Mouse (Mus musculus): ENCODE results near the gene Bmp4. TPM values are rescaled to one million over a fixed set of nuclear protein-coding genes. Genes with fewer than 3 reads are reported as not detected.

Gene Bmp4
- 5.4 and 7.5 TPM in 2 replicates for polyA plus RNA-seq (2015; fragmentation: Nextera tagmentation; extraction: Ambion mirVana)

GRCm38 (mm10) chr14:46390249-46390775 lies at the start of gene Bmp4:
Gene Bmp4, minus strand, starts transcription at chr14:46390669.
- no peaks in the 10 kb centered on the region for H3K9me3 ChIP-seq (ENCODE audit: control insufficient read depth, low read length)
- ATAC-seq = no peak
- H3K9ac ChIP-seq (ENCODE audit: low read depth, low read length) = no peak within 1 kb of the TSS
- no peaks in the 10 kb centered on the region for H3K36me3 ChIP-seq (ENCODE audit: control insufficient read depth, insufficient read depth, low read length)
- H3K27me3 ChIP-seq (replicated peaks; ENCODE audit: control insufficient read depth, insufficient read depth, low read length) = peaks cover 39% of the 10 kb centered on the region
- peak within 1 kb of the TSS; percentile 39 for H3K4me2 ChIP-seq (ENCODE audit: low read length)
- H3K4me3 ChIP-seq (ENCODE audit: low read length) = peak within 1 kb of the TSS; percentile 17
- 2% methylated on average over 26 of the region's 26 CpGs for WGBS
- no peak within 1 kb of the TSS for H3K27ac ChIP-seq (ENCODE audit: low read depth, low read length)
- H3K4me1 ChIP-seq (ENCODE audit: control insufficient read depth, insufficient read depth, low read depth, low read length) = peaks cover 30% of the 10 kb centered on the region

- no peaks in the 10 kb centered on the region for H3K27me3 ChIP-seq (replicated peaks; ENCODE audit: control insufficient read depth, insufficient read depth, low read length)
- no peak for ATAC-seq
- no peaks in the 10 kb centered on the region for H3K4me1 ChIP-seq (ENCODE audit: control insufficient read depth, insufficient read depth, low read depth, low read length)
- H3K36me3 ChIP-seq (ENCODE audit: control insufficient read depth, insufficient read depth, low read length) = no peaks in the 10 kb centered on the region
- 88% methylated on average over 5 of the region's 5 CpGs for WGBS
- no peak overlapping the region for H3K9ac ChIP-seq (ENCODE audit: low read depth, low read length)
- no peak overlapping the region for H3K4me2 ChIP-seq (ENCODE audit: low read length)
- no peak overlapping the region for H3K27ac ChIP-seq (ENCODE audit: low read depth, low read length)
- H3K9me3 ChIP-seq (ENCODE audit: control insufficient read depth, low read length) = no peaks in the 10 kb centered on the region
- H3K4me3 ChIP-seq (ENCODE audit: low read length) = no peak overlapping the region
Measured at GRCm38 (mm10) chr14:46439461-46440048, 49.1 kb upstream of the Bmp4 start.

GRCm38 (mm10) chr14:46436471-46437090 lies 46.1 kb upstream of the Bmp4 start:
- Histone ChIP-seq H3K27me3 (replicated peaks; ENCODE audit: control insufficient read depth, insufficient read depth, low read length) (no peaks in the 10 kb centered on the region), H3K4me3 (ENCODE audit: low read length) (no peak overlapping the region), H3K27ac (ENCODE audit: low read depth, low read length) (no peak overlapping the region), H3K9ac (ENCODE audit: low read depth, low read length) (no peak overlapping the region), H3K4me2 (ENCODE audit: low read length) (no peak overlapping the region; the same call in 1 of the 2 replicates), H3K36me3 (ENCODE audit: control insufficient read depth, insufficient read depth, low read length) (no peaks in the 10 kb centered on the region), H3K4me1 (ENCODE audit: control insufficient read depth, insufficient read depth, low read depth, low read length) (no peaks in the 10 kb centered on the region), H3K9me3 (ENCODE audit: control insufficient read depth, low read length) (no peaks in the 10 kb centered on the region)
- no peak for ATAC-seq
- 23% methylated on average over 9 of the region's 9 CpGs for WGBS

DNA sequence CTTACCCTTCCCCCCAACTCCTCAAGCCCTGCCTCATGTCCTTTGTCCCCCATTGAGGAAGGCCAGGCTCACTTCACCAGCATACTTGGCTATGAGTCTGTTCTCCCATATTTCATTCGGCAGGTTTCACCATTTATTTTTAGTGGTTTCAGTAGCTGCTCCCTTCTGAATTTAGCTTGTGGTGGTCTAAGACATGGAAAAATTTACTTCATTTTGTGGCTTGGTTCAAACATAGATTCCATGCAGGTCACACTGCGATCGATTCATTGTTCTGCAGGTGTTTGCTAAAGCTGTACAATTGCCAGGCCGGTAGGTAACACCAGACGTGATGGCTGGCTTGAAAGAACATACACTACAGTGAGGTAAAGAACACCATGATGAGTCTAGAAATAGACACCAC lies 39.8 kb upstream of the Bmp4 start:
- 93% methylated on average over 5 of the region's 5 CpGs for WGBS

DNA sequence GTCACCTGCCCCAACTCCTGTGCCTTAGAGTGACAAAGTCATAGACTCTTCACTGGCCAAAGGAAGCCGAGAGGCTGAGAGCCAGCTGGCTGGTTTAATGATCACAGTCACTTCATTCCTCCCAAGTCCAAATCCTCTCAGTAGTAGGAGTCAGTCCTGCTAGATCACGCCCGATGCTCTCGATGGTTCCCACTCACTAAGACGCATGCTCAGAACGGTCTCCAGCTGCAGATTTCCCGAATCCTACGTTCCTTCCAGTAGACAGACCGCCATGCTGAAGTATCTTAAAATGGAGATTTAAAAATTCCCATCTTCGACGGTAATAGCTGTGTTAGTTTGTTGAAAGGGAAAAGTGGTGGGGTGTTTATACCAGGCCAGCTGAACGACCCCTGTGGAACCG lies 36.8 kb upstream of the Bmp4 start:
- no peak overlapping the region for H3K9ac ChIP-seq (ENCODE audit: low read depth, low read length)
- H3K36me3 ChIP-seq (ENCODE audit: control insufficient read depth, insufficient read depth, low read length) = no peaks in the 10 kb centered on the region
- ATAC-seq = no peak
- no peaks in the 10 kb centered on the region for H3K9me3 ChIP-seq (ENCODE audit: control insufficient read depth, low read length)
- WGBS = 98% methylated on average over 13 of the region's 13 CpGs
- H3K4me2 ChIP-seq (ENCODE audit: low read length) = no peak overlapping the region
- no peaks in the 10 kb centered on the region for H3K4me1 ChIP-seq (ENCODE audit: control insufficient read depth, insufficient read depth, low read depth, low read length)
- H3K27me3 ChIP-seq (replicated peaks; ENCODE audit: control insufficient read depth, insufficient read depth, low read length) = no peaks in the 10 kb centered on the region
- no peak overlapping the region for H3K27ac ChIP-seq (ENCODE audit: low read depth, low read length)
- H3K4me3 ChIP-seq (ENCODE audit: low read length) = no peak overlapping the region

More for the DNA sequence above, 39.8 kb upstream of the Bmp4 start:
- no peak overlapping the region for H3K27ac ChIP-seq (ENCODE audit: low read depth, low read length)
- ATAC-seq = no peak
- H3K4me1 ChIP-seq (ENCODE audit: control insufficient read depth, insufficient read depth, low read depth, low read length) = no peaks in the 10 kb centered on the region
- no peak overlapping the region for H3K4me3 ChIP-seq (ENCODE audit: low read length)
- no peaks in the 10 kb centered on the region for H3K27me3 ChIP-seq (replicated peaks; ENCODE audit: control insufficient read depth, insufficient read depth, low read length)
- no peaks in the 10 kb centered on the region for H3K36me3 ChIP-seq (ENCODE audit: control insufficient read depth, insufficient read depth, low read length)
- H3K9ac ChIP-seq (ENCODE audit: low read depth, low read length) = no peak overlapping the region
- no peaks in the 10 kb centered on the region for H3K9me3 ChIP-seq (ENCODE audit: control insufficient read depth, low read length)
- no peak overlapping the region for H3K4me2 ChIP-seq (ENCODE audit: low read length)

DNA sequence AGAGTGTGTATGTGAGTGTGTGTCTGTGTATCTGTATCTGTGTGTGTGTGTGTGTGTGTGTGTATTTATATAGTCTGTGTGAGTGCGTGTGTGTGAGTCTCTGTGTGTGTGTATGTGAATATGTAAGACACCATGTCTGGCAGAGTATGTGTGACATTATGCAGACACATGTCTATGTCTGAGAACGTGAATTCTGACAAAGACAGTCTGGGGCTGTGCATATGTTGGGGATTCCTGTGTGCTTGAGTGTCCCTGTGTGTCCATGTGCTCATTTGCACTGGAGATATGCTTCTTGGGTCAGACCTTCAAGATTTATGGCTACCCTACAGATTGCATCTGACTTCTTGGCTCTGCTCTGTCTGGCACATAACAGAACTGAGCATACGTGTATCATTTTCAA lies 31.4 kb upstream of the Bmp4 start:
- H3K4me2 ChIP-seq (ENCODE audit: low read length) = no peak overlapping the region
- H3K4me3 ChIP-seq (ENCODE audit: low read length) = no peak overlapping the region
- no peak overlapping the region for H3K9ac ChIP-seq (ENCODE audit: low read depth, low read length)
- no peaks in the 10 kb centered on the region for H3K36me3 ChIP-seq (ENCODE audit: control insufficient read depth, insufficient read depth, low read length)
- no peaks in the 10 kb centered on the region; the same call in 1 of the 2 replicates for H3K27me3 ChIP-seq (replicated peaks; ENCODE audit: control insufficient read depth, insufficient read depth, low read length)
- no peak for ATAC-seq
- no peaks in the 10 kb centered on the region for H3K4me1 ChIP-seq (ENCODE audit: control insufficient read depth, insufficient read depth, low read depth, low read length)
- WGBS = 89% methylated on average over 3 of the region's 3 CpGs
- H3K27ac ChIP-seq (ENCODE audit: low read depth, low read length) = no peak overlapping the region
- no peaks in the 10 kb centered on the region for H3K9me3 ChIP-seq (ENCODE audit: control insufficient read depth, low read length)

- Histone ChIP-seq H3K9ac (ENCODE audit: low read depth, low read length) (no peak overlapping the region), H3K27ac (ENCODE audit: low read depth, low read length) (no peak overlapping the region), H3K9me3 (ENCODE audit: control insufficient read depth, low read length) (0 out of 2 replicates have a peak, but pooled peaks cover 3% of the 10 kb centered on the region), H3K36me3 (ENCODE audit: control insufficient read depth, insufficient read depth, low read length) (no peaks in the 10 kb centered on the region), H3K4me3 (ENCODE audit: low read length) (no peak overlapping the region), H3K4me1 (ENCODE audit: control insufficient read depth, insufficient read depth, low read depth, low read length) (no peaks in the 10 kb centered on the region), H3K27me3 (replicated peaks; ENCODE audit: control insufficient read depth, insufficient read depth, low read length) (no peaks in the 10 kb centered on the region; the same call in 1 of the 2 replicates), H3K4me2 (ENCODE audit: low read length) (no peak overlapping the region)
- 42% methylated on average over 10 of the region's 11 CpGs for WGBS
- ATAC-seq = no peak
Measured at GRCm38 (mm10) chr14:46419269-46419668, 28.8 kb upstream of the Bmp4 start.

GRCm38 (mm10) chr14:46418371-46419097 lies 28.1 kb upstream of the Bmp4 start:
- WGBS = 68% methylated on average over 15 of the region's 15 CpGs
- no peak overlapping the region for H3K9ac ChIP-seq (ENCODE audit: low read depth, low read length)
- H3K27ac ChIP-seq (ENCODE audit: low read depth, low read length) = no peak overlapping the region
- H3K4me2 ChIP-seq (ENCODE audit: low read length) = no peak overlapping the region
- no peak overlapping the region for H3K4me3 ChIP-seq (ENCODE audit: low read length)
- no peak; the same call in 1 of the 2 replicates for ATAC-seq
- no peaks in the 10 kb centered on the region for H3K4me1 ChIP-seq (ENCODE audit: control insufficient read depth, insufficient read depth, low read depth, low read length)
- no peaks in the 10 kb centered on the region for H3K36me3 ChIP-seq (ENCODE audit: control insufficient read depth, insufficient read depth, low read length)
- H3K27me3 ChIP-seq (replicated peaks; ENCODE audit: control insufficient read depth, insufficient read depth, low read length) = no peaks in the 10 kb centered on the region; the same call in 1 of the 2 replicates
- 0 out of 2 replicates have a peak, but pooled peaks cover 3% of the 10 kb centered on the region for H3K9me3 ChIP-seq (ENCODE audit: control insufficient read depth, low read length)

DNA sequence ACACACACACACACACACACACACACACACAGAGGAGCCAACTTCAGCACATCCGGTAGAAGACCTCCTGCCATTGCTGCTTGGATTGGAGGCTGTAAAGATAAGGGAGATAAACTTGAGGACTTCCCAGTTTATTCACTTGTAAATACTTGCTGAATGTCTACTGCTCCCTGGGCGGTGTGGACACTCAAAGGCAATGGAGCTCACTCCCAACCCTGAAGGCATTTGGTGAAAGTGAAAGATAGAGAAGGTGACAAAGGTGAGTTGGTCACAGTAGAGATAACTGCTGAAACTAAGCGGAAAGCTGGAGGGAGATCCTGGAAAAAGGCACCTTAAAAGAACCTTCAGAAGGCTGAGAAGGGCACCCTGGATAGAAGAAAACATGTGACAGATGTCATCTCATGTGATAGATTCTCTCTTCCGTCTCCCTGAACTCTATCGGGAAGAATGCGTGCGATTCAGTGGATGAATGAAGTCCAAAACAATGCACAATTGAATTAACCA lies 22.1 kb upstream of the Bmp4 start:
- Histone ChIP-seq H3K36me3 (ENCODE audit: control insufficient read depth, insufficient read depth, low read length) (no peaks in the 10 kb centered on the region), H3K4me3 (ENCODE audit: low read length) (no peak overlapping the region), H3K4me1 (ENCODE audit: control insufficient read depth, insufficient read depth, low read depth, low read length) (no peaks in the 10 kb centered on the region), H3K27me3 (replicated peaks; ENCODE audit: control insufficient read depth, insufficient read depth, low read length) (no peaks in the 10 kb centered on the region; the same call in 1 of the 2 replicates), H3K9ac (ENCODE audit: low read depth, low read length) (no peak overlapping the region), H3K9me3 (ENCODE audit: control insufficient read depth, low read length) (0 out of 2 replicates have a peak, but pooled peaks cover 3% of the 10 kb centered on the region), H3K27ac (ENCODE audit: low read depth, low read length) (no peak overlapping the region), H3K4me2 (ENCODE audit: low read length) (no peak overlapping the region)
- ATAC-seq = no peak
- 72% methylated on average over 7 of the region's 7 CpGs for WGBS

All from hindbrain, embryonic 16.5 days (tissue).